Mouse (Mus musculus): ENCODE results near the gene Slc35g2. TPM values are rescaled to one million over a fixed set of nuclear protein-coding genes. Genes with fewer than 3 reads are reported as not detected.

The Slc35g2 gene
- polyA plus RNA-seq, 1 experiment from 2014 or later: 21.9 TPM

GRCm38 (mm10) chr9:100520012-100520411 is 50.9 kb downstream of the Slc35g2 start:
- no peak overlapping the region for H3K4me3 ChIP-seq
- no peaks in the 10 kb centered on the region for H3K36me3 ChIP-seq
- no peaks in the 10 kb centered on the region for H3K27me3 ChIP-seq
- no peak overlapping the region for H3K9ac ChIP-seq
- 95% methylated on average over 3 of the region's 3 CpGs for WGBS
- no peaks in the 10 kb centered on the region for H3K4me1 ChIP-seq (replicated peaks)
- H3K4me2 ChIP-seq: no peak overlapping the region
- H3K27ac ChIP-seq (replicated peaks): no peak overlapping the region
- no peaks in the 10 kb centered on the region for H3K9me3 ChIP-seq
- no peak for ATAC-seq (ENCODE audit: low FRiP score, low read depth)

GRCm38 (mm10) chr9:100507581-100507980 is 63.3 kb downstream of the Slc35g2 start:
- Histone ChIP-seq H3K9me3 (no peaks in the 10 kb centered on the region), H3K4me3 (no peak overlapping the region), H3K36me3 (no peaks in the 10 kb centered on the region), H3K27me3 (no peaks in the 10 kb centered on the region), H3K4me2 (no peak overlapping the region), H3K27ac (replicated peaks) (no peak overlapping the region), H3K4me1 (replicated peaks) (no peaks in the 10 kb centered on the region), H3K9ac (no peak overlapping the region)
- no peak for ATAC-seq (ENCODE audit: low FRiP score, low read depth)
- 87% methylated on average over 2 of the region's 2 CpGs for WGBS

- 69% methylated on average over 2 of the region's 2 CpGs for WGBS
- no peak overlapping the region for H3K27ac ChIP-seq (replicated peaks)
- no peaks in the 10 kb centered on the region for H3K9me3 ChIP-seq
- no peaks in the 10 kb centered on the region for H3K4me1 ChIP-seq (replicated peaks)
- H3K27me3 ChIP-seq: no peaks in the 10 kb centered on the region
- no peaks in the 10 kb centered on the region for H3K36me3 ChIP-seq
- H3K4me2 ChIP-seq: no peak overlapping the region
- no peak for ATAC-seq (ENCODE audit: low FRiP score, low read depth)
- H3K4me3 ChIP-seq: no peak overlapping the region
- no peak overlapping the region for H3K9ac ChIP-seq
Measured at GRCm38 (mm10) chr9:100506652-100507051, 64.2 kb downstream of the Slc35g2 start.

- no peak overlapping the region for H3K9ac ChIP-seq
- no peaks in the 10 kb centered on the region for H3K4me1 ChIP-seq (replicated peaks)
- WGBS: 95% methylated on average over 4 of the region's 4 CpGs
- H3K36me3 ChIP-seq: no peaks in the 10 kb centered on the region
- H3K4me3 ChIP-seq: no peak overlapping the region
- H3K9me3 ChIP-seq: no peaks in the 10 kb centered on the region
- ATAC-seq (ENCODE audit: low FRiP score, low read depth): no peak
- H3K4me2 ChIP-seq: no peak overlapping the region
- no peak overlapping the region for H3K27ac ChIP-seq (replicated peaks)
- no peaks in the 10 kb centered on the region for H3K27me3 ChIP-seq
Measured at GRCm38 (mm10) chr9:100505498-100505897, 65.4 kb downstream of the Slc35g2 start.

Other genes with a start within 250 kb of the Slc35g2 start
- 0.75 and 0.84 TPM in 2 replicates for gene Il20rb, start 84.3 kb downstream of the Slc35g2 start, polyA plus RNA-seq (2015; fragmentation: Nextera tagmentation; extraction: Ambion mirVana)
- 55.9 and 58.6 TPM in 2 replicates for gene Nck1, start 25.0 kb downstream of the Slc35g2 start, polyA plus RNA-seq (2015; fragmentation: Nextera tagmentation; extraction: Ambion mirVana)
- 28.9 and 30.9 TPM in 2 replicates for gene Stag1, start 26.7 kb upstream of the Slc35g2 start, polyA plus RNA-seq (2015; fragmentation: Nextera tagmentation; extraction: Ambion mirVana)